Mouse (Mus musculus): Measurements from ENCODE around the gene Ccr5.

Ccr5 gene

DNA sequence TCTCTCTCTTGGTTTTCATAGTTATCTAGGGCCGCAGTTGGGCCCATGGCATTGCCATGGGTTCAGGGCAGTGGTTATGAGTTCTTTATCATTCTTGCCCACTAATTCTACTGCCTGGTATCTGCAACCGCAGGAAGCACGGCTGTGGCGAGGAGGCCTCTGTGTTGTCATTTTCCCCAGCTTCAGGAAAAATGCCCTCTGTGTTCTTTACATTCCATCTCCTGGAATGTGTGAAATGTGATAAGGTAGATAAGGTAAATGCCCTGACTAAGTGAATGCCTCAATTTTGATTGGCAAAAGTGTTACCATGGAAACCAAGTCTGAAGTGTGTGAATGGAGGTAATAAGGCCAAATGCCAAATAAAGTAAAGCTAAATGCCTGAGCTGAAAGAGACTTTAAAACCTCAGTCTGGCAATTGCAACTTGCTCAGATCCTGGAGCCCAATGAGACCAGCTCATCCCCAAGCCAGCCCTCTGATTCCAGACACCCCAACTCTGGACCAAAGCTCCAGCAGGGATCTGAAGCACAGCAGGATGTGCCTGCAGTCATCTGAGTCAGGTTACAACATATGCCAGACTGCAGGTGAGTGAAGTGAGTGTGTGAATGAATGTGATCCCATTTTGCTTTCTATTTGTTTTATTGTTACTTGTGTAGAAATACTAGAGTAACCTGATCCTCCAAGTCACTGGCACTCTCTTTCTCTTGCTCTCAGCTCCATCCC lies 16.9 kb downstream of the Ccr5 start:
- DNase-seq (ENCODE audit: low read depth) = no peak

- no peak for DNase-seq (ENCODE audit: low read depth)
Measured at GRCm38 (mm10) chr9:124143678-124144077, 22.3 kb downstream of the Ccr5 start.

- DNase-seq (ENCODE audit: low read depth) = peak; percentile 46
Measured at GRCm38 (mm10) chr9:124146307-124146706, 25.0 kb downstream of the Ccr5 start.

Measured in NIH3T3 (cell line).